Mouse (Mus musculus) CH12.LX (cell line): ENCODE data around the gene Kirrel2. TPM values are rescaled to one million over a fixed set of nuclear protein-coding genes. Genes with fewer than 3 reads are reported as not detected.

ENCODE experiments used
- DNase-seq: peaks from one replicate; pipeline ENCODE4 v3.0.0-alpha.2; 2013; ENCODE audit errors: extremely low read depth
- H3K27ac ChIP-seq: 2 replicates; pipeline ENCODE4 v1.5.1; 2012; ENCODE audit warnings: low read depth, mild to moderate bottlenecking, control low read depth, moderate library complexity; ENCODE audit not compliant: insufficient read depth
- H3K27me3 ChIP-seq: replicated peaks from 2 replicates; pipeline ENCODE3; 2012; ENCODE audit warnings: inconsistent platforms
- H3K36me3 ChIP-seq, 2 experiments: replicated peaks in 1 of 2; 2 replicates each; pipeline versions ENCODE3 to v1.6.1; 2012; ENCODE audit warnings: inconsistent platforms in 1 of 2, low read length in 1 of 2, mild to moderate bottlenecking in 1 of 2, mixed read lengths in 1 of 2, moderate library complexity in 1 of 2; ENCODE audit not compliant: control insufficient read depth in 1 of 2, insufficient read depth in 1 of 2
- H3K4me1 ChIP-seq, 2 experiments: 2 replicates each; pipeline ENCODE4 v1.6.1; 2012; ENCODE audit warnings: inconsistent platforms in 1 of 2, moderate library complexity in 1 of 2; ENCODE audit not compliant: insufficient read depth in 2 of 2, control insufficient read depth in 1 of 2
- H3K4me2 ChIP-seq: 2 replicates; pipeline ENCODE4 v1.6.1; 2012; ENCODE audit warnings: low read depth, mild to moderate bottlenecking, control low read depth; ENCODE audit not compliant: poor library complexity, insufficient read depth, severe bottlenecking
- H3K4me3 ChIP-seq, 3 experiments: fragments of 150-350 bp in 1 of 3; sonication (generic) in 1 of 3; replicated peaks in 1 of 3; 2 replicates each; pipeline versions ENCODE3 to v1.5.1; 2011 to 2012; ENCODE audit warnings: low read depth in 2 of 3, low read length in 2 of 3, mild to moderate bottlenecking in 2 of 3, moderate library complexity in 2 of 3, control low read depth in 1 of 3, improper control_type of control experiment in 1 of 3, inconsistent platforms in 1 of 3, mixed read lengths in 1 of 3; ENCODE audit not compliant: poor library complexity in 1 of 3
- H3K79me2 ChIP-seq: replicated peaks from 2 replicates; pipeline ENCODE4 v1.6.1; 2012; ENCODE audit warnings: mild to moderate bottlenecking, moderate library complexity; ENCODE audit not compliant: control insufficient read depth, poor library complexity, insufficient read depth, severe bottlenecking; ENCODE audit errors: extremely low read depth
- H3K9ac ChIP-seq: 2 replicates; pipeline ENCODE4 v1.6.1; 2012; ENCODE audit warnings: low read depth, mild to moderate bottlenecking, control low read depth, moderate library complexity; ENCODE audit not compliant: insufficient read depth
- H3K9me3 ChIP-seq: replicated peaks from 2 replicates; pipeline ENCODE3; 2012; ENCODE audit warnings: low read length, inconsistent platforms, mixed read lengths
- CHD1 ChIP-seq: IDR thresholded peaks from 2 replicates; pipeline ENCODE4 v1.6.1; 2012; ENCODE audit warnings: low read depth, low read length, improper control_type of control experiment, inconsistent platforms
- CHD2 ChIP-seq: IDR thresholded peaks from 2 replicates; pipeline ENCODE4 v1.6.1; 2011; ENCODE audit warnings: low read length, improper control_type of control experiment
- CTCF ChIP-seq, 2 experiments: IDR thresholded peaks in 1 of 2; conservative IDR thresholded peaks in 1 of 2; 2 replicates each; pipeline ENCODE4 v1.5.1; 2011 to 2012; ENCODE audit warnings: low read depth in 2 of 2, low read length in 2 of 2, improper control_type of control experiment in 1 of 2, inconsistent platforms in 1 of 2, mild to moderate bottlenecking in 1 of 2, moderate library complexity in 1 of 2
- ELF1 ChIP-seq: IDR thresholded peaks from 2 replicates; pipeline ENCODE4 v1.6.1; 2014; ENCODE audit warnings: low read depth, mild to moderate bottlenecking, inconsistent platforms, low read length, improper control_type of control experiment
- EP300 ChIP-seq: IDR thresholded peaks from 2 replicates; pipeline ENCODE4 v1.6.1; 2011; ENCODE audit warnings: low read length, improper control_type of control experiment
- ETS1 ChIP-seq: conservative IDR thresholded peaks from 2 replicates; pipeline ENCODE4 v1.6.1; 2012; ENCODE audit warnings: low read depth, mild to moderate bottlenecking, inconsistent platforms, low read length, improper control_type of control experiment, moderate library complexity
- GABPA ChIP-seq: IDR thresholded peaks from 2 replicates; pipeline ENCODE4 v1.6.1; 2012; ENCODE audit warnings: low read depth, low read length, improper control_type of control experiment, inconsistent platforms; ENCODE audit not compliant: insufficient replicate concordance
- HCFC1 ChIP-seq: IDR thresholded peaks from 2 replicates; pipeline ENCODE4 v1.6.1; 2012; ENCODE audit warnings: low read depth, mild to moderate bottlenecking, inconsistent platforms, low read length, improper control_type of control experiment
- IRF4 ChIP-seq: IDR thresholded peaks from 2 replicates; pipeline ENCODE4 v1.6.1; 2014; ENCODE audit warnings: low read depth, mild to moderate bottlenecking, inconsistent platforms, low read length, improper control_type of control experiment
- JUND ChIP-seq: conservative IDR thresholded peaks from 2 replicates; pipeline ENCODE4 v1.6.1; 2011; ENCODE audit warnings: low read depth, low read length, improper control_type of control experiment
- KAT2A ChIP-seq: IDR thresholded peaks from 2 replicates; pipeline ENCODE4 v1.6.1; 2012; ENCODE audit warnings: low read length, improper control_type of control experiment, inconsistent platforms; ENCODE audit not compliant: insufficient replicate concordance
- MAFK ChIP-seq: IDR thresholded peaks from 2 replicates; pipeline ENCODE4 v1.6.1; 2011; ENCODE audit warnings: low read length, improper control_type of control experiment; ENCODE audit not compliant: insufficient replicate concordance
- MXI1 ChIP-seq: IDR thresholded peaks from 2 replicates; pipeline ENCODE4 v1.6.1; 2011; ENCODE audit warnings: mild to moderate bottlenecking, low read depth, low read length, improper control_type of control experiment
- NELFE ChIP-seq: IDR thresholded peaks from 2 replicates; pipeline ENCODE4 v1.6.1; 2011; ENCODE audit warnings: low read depth, low read length, improper control_type of control experiment
- NRF1 ChIP-seq: IDR thresholded peaks from 2 replicates; pipeline ENCODE4 v1.6.1; 2014; ENCODE audit warnings: low read depth, mild to moderate bottlenecking, inconsistent platforms, low read length, improper control_type of control experiment, moderate library complexity
- PAX5 ChIP-seq: IDR thresholded peaks from 2 replicates; pipeline ENCODE4 v1.6.1; 2012; ENCODE audit warnings: low read length, inconsistent platforms, mixed read lengths
- POLR2AphosphoS2 ChIP-seq: IDR thresholded peaks from 2 replicates; pipeline ENCODE4 v1.6.1; 2011; ENCODE audit warnings: low read depth, low read length, improper control_type of control experiment
- RAD21 ChIP-seq: IDR thresholded peaks from 2 replicates; pipeline ENCODE4 v1.6.1; 2011; ENCODE audit warnings: low read depth, mild to moderate bottlenecking, low read length, improper control_type of control experiment, moderate library complexity
- RCOR1 ChIP-seq: conservative IDR thresholded peaks from 2 replicates; pipeline ENCODE4 v1.6.1; 2012; ENCODE audit warnings: low read depth, mild to moderate bottlenecking, inconsistent platforms, low read length, improper control_type of control experiment
- SIN3A ChIP-seq: IDR thresholded peaks from 2 replicates; pipeline ENCODE4 v1.6.1; 2012; ENCODE audit warnings: low read length, improper control_type of control experiment, inconsistent platforms
- SMC3 ChIP-seq: IDR thresholded peaks from 2 replicates; pipeline ENCODE4 v1.6.1; 2011; ENCODE audit warnings: low read depth, low read length, improper control_type of control experiment
- TBP ChIP-seq: conservative IDR thresholded peaks from 2 replicates; pipeline ENCODE4 v1.6.1; 2011; ENCODE audit warnings: low read depth, low read length, improper control_type of control experiment
- TCF12 ChIP-seq: IDR thresholded peaks from 2 replicates; pipeline ENCODE4 v1.6.1; 2014; ENCODE audit warnings: low read depth, mild to moderate bottlenecking, inconsistent platforms, low read length, improper control_type of control experiment
- UBTF ChIP-seq: IDR thresholded peaks from 2 replicates; pipeline ENCODE4 v1.6.1; 2012; ENCODE audit warnings: low read depth, mild to moderate bottlenecking, inconsistent platforms, low read length, improper control_type of control experiment, moderate library complexity
- USF2 ChIP-seq: conservative IDR thresholded peaks from 2 replicates; pipeline ENCODE4 v1.6.1; 2011; ENCODE audit warnings: low read depth, low read length, improper control_type of control experiment
- ZMIZ1 ChIP-seq: IDR thresholded peaks from 2 replicates; pipeline ENCODE4 v1.6.1; 2012; ENCODE audit warnings: low read depth, mild to moderate bottlenecking, inconsistent platforms, low read length, improper control_type of control experiment
- ZNF384 ChIP-seq: IDR thresholded peaks from 2 replicates; pipeline ENCODE4 v1.6.1; 2012; ENCODE audit warnings: low read depth, low read length, improper control_type of control experiment, inconsistent platforms
- dilution Hi-C: fragments of 300-500 bp; cut with MboI; formaldehyde crosslinking; loops from 2 replicates; pipeline ENCODE4 v1.14.3; 2020; ENCODE audit warnings: low sequenced_read_pairs; ENCODE audit not compliant: extremely low pct_unique_long_range_greater_than_20kb, extremely low pct_ligation_motif_present
- in situ Hi-C: fragments of 300-500 bp; cut with MboI; formaldehyde crosslinking; loops from 3 replicates; pipeline ENCODE4 v1.14.3; 2019; ENCODE audit warnings: low sequenced_read_pairs, low pct_ligation_motif_present, low pct_unique_long_range_greater_than_20kb, mixed read lengths
- polyA plus RNA-seq: library from polyadenylated mRNA; unstranded; fragments of >175 nt; gene quantifications from 2 replicates; pipeline ENCODE4 v1.2.1, GENCODE M21; 2012; ENCODE audit warnings: low read depth; ENCODE audit not compliant: insufficient read length
- total RNA-seq, 2 experiments: library from RNA; depleted of rRNA; stranded (reverse); fragments of 300-350 nt in 1 of 2; fragments of >200 nt in 1 of 2; gene quantifications; 2 replicates each; pipeline ENCODE4 v1.2.3; 2012 to 2014

Gene Kirrel2
- total and polyA plus RNA-seq, 3 experiments, result not detected

DNA sequence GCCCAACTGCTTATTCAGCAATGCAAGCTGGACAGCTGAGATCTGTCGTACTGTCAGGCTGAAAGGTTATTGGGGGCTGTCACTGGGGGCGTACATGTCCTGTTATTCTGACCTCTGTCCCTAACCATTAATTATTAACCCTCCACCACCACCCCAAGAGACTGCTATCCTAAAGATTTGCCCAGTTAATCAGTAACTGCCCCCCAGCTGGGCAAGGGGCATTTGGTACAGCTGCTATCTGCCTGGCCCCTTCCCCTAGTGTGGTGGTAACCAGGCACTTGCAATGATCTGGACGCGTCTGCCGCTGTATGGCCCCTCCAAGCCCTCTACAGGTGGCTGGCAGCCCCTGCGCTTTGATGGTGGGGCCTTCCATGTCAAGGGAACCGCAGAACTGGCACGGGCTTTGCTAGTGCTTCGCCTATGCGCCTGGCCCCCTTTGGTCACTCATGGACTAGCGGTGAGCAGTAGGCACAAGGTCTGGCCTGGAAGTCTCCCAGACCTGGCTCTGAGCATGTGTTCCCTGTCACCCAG is 36.0 kb upstream of the Kirrel2 start, which contains the start of gene Prodh2:
Gene Prodh2 (plus strand): TSS at position 222 of the 531 bp plus-strand sequence.
- Histone ChIP-seq H3K4me2 (no peak within 1 kb of the TSS), H3K79me2 (no peaks in the 10 kb centered on the region; the same call in 1 of the 2 replicates), H3K27me3 (peaks cover 50% of the 10 kb centered on the region), H3K9me3 (peaks cover 11% of the 10 kb centered on the region), H3K4me3 (no peak within 1 kb of the TSS), H3K4me1 (no peaks in the 10 kb centered on the region), H3K9ac (no peak within 1 kb of the TSS), H3K27ac (no peak within 1 kb of the TSS), H3K36me3 (no peaks in the 10 kb centered on the region)
- dilution Hi-C loops, result no loop called here
- TF ChIP-seq ELF1 (no peak), NELFE (no peak), HCFC1 (no peak), CHD1 (no peak), ZMIZ1 (no peak), RCOR1 (no peak), EP300 (no peak), POLR2AphosphoS2 (no peak), ETS1 (no peak), PAX5 (no peak), KAT2A (no peak), USF2 (no peak), IRF4 (no peak), CTCF (conservative IDR thresholded peaks at IDR 0.05 in 1 of 2, IDR thresholded peaks at IDR 0.05 in 1 of 2; ENCODE audit: low read depth in 2 of 2, low read length in 2 of 2) (no peak), GABPA (no peak), ZNF384 (no peak), JUND (no peak), TCF12 (no peak), TBP (no peak)
- in situ Hi-C loops, result loop anchor here (10.0 kb wide), 1 partner anchor 49 kb away; the partner anchor contains the start of gene Aplp1
- DNase-seq, result no peak

GRCm38 (mm10) chr7:30492765-30493164 is 35.3 kb upstream of the Kirrel2 start:
- H3K4me3 ChIP-seq, result no peak overlapping the region
- in situ Hi-C loops (loop anchor here (10.0 kb wide), 1 partner anchor 48 kb away; the partner anchor contains the start of gene Aplp1), dilution Hi-C loops (no loop called here)
- H3K9me3 ChIP-seq, result peaks cover 11% of the 10 kb centered on the region
- H3K36me3 ChIP-seq, result no peaks in the 10 kb centered on the region
- no peak overlapping the region for H3K9ac ChIP-seq
- no peak overlapping the region for H3K4me2 ChIP-seq
- H3K27ac ChIP-seq, result no peak overlapping the region
- H3K27me3 ChIP-seq, result peaks cover 55% of the 10 kb centered on the region
- TF ChIP-seq MAFK (no peak), UBTF (no peak), USF2 (no peak), MXI1 (no peak), NRF1 (no peak), RAD21 (peak; percentile 52), CHD1 (no peak), KAT2A (no peak), ZNF384 (no peak), SMC3 (peak; percentile 60), ELF1 (no peak), CHD2 (no peak), SIN3A (no peak), ETS1 (no peak), CTCF (conservative IDR thresholded peaks at IDR 0.05 in 1 of 2, IDR thresholded peaks at IDR 0.05 in 1 of 2; ENCODE audit: low read depth in 2 of 2, low read length in 2 of 2) (peak; percentile 76 to 83), TCF12 (no peak), RCOR1 (no peak)
- H3K4me1 ChIP-seq, result no peaks in the 10 kb centered on the region
- H3K79me2 ChIP-seq, result no peaks in the 10 kb centered on the region; the same call in 1 of the 2 replicates
- DNase-seq, result peak; percentile 73
